Mouse (Mus musculus) forebrain, embryonic 12.5 days (tissue): ENCODE data around the gene Dcp1b. TPM values are rescaled to one million over a fixed set of nuclear protein-coding genes. Genes with fewer than 3 reads are reported as not detected.

Experiments used
- ATAC-seq: fragments of 200-750 bp; cut with Nextera tagmentation; 2 replicates; pipeline ENCODE4 v1.8.0; 2017; ENCODE audit warnings: moderate TSS enrichment; ENCODE audit not compliant: low FRiP score
- H3K27ac ChIP-seq: fragments of 300-500 bp; sonication (generic); 2 replicates; pipeline ENCODE4 v1.5.1; 2016; ENCODE audit warnings: mild to moderate bottlenecking
- H3K27me3 ChIP-seq: fragments of 300-500 bp; sonication (generic); 2 replicates; pipeline ENCODE4 v1.6.1; 2016; ENCODE audit warnings: mild to moderate bottlenecking
- H3K36me3 ChIP-seq: fragments of 300-500 bp; sonication (generic); replicated peaks from 2 replicates; pipeline ENCODE4 v1.6.1; 2016; ENCODE audit warnings: mild to moderate bottlenecking
- H3K4me1 ChIP-seq: fragments of 300-500 bp; sonication (generic); 2 replicates; pipeline ENCODE4 v1.6.1; 2016
- H3K4me2 ChIP-seq: fragments of 300-500 bp; sonication (generic); 2 replicates; pipeline ENCODE4 v1.6.1; 2016; ENCODE audit warnings: mild to moderate bottlenecking, moderate library complexity
- H3K4me3 ChIP-seq: fragments of 300-500 bp; sonication (generic); replicated peaks from 2 replicates; pipeline ENCODE4 v1.5.1; 2016; ENCODE audit warnings: mild to moderate bottlenecking
- H3K9ac ChIP-seq: fragments of 300-500 bp; sonication (generic); 2 replicates; pipeline ENCODE4 v1.6.1; 2016; ENCODE audit warnings: mild to moderate bottlenecking
- H3K9me3 ChIP-seq: fragments of 300-500 bp; sonication (generic); 2 replicates; pipeline ENCODE4 v1.6.1; 2016
- WGBS: fragments of 180-500 bp; shearing (Covaris S2); methylation state at CpG from one replicate; pipeline ENCODE4 v1.1.7; 2016; 5-methylcytosine and 5-hydroxymethylcytosine counted together
- polyA plus RNA-seq: library from polyadenylated mRNA; unstranded; fragments of >200 nt; fragmentation: Nextera tagmentation; extraction: Ambion mirVana; gene quantifications from 2 replicates; pipeline ENCODE4 v1.2.1, GENCODE M21; 2016

Dcp1b gene
- polyA plus RNA-seq, 1 experiment from 2014 or later, result 13.6 TPM

DNA sequence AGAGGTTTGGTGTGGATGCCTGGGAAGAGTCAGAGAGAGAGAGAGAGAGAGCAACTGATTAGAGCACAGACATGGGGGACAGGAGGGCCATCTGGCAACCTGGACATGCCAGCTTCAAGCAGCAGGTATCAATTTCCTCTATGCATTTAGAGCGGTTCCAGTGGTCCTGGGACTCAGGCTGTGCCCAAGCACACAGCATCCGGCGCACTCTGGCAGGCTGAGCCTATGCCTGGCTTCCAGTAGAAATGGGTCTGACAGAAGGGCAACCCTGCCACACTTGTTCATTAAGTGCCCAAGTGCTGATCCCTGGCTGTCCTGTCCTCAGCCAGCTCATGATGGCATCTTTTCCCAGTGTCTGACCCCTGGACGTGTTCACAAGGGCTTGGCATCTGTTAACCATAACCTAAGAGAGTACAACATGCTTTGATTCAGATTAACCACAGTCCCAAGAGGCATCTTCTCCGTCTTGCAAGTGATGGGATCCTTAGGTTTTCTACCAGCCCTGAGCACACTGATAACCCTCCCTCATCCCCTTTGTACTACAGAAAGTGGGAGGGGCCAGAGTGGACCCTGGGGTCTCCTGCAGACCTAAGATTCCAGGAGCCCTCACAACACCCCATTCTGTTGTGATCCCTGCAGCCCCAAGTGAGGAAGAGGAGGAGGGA, 64.4 kb downstream of the Dcp1b start:
- no peaks in the 10 kb centered on the region for H3K36me3 ChIP-seq
- H3K4me1 ChIP-seq, result peaks cover 20% of the 10 kb centered on the region
- H3K9me3 ChIP-seq, result no peaks in the 10 kb centered on the region
- no peak overlapping the region for H3K4me2 ChIP-seq
- no peak overlapping the region for H3K4me3 ChIP-seq
- H3K27me3 ChIP-seq, result no peaks in the 10 kb centered on the region
- H3K9ac ChIP-seq, result no peak overlapping the region
- WGBS, result 88% methylated on average over 5 of the region's 5 CpGs
- no peak overlapping the region for H3K27ac ChIP-seq
- no peak for ATAC-seq

DNA sequence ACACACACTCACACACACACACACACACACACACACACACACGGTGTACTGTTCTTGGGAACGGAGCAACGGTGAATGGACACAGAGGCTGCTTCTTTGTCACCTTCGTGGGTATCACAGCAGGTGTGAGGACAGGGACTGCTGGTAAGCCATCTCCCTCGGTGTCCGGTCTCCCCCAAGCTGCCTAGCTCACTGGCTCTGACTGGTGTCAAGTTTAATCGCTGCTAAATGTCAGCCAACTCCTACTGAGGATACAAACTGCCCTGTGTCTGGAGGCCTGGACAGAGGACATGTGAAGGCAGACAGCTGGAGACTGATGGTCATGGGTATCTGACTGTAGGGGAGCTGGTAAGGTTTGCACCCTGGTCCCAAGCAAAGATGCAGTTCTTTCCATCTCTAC, 65.2 kb downstream of the Dcp1b start:
- Histone ChIP-seq H3K36me3 (no peaks in the 10 kb centered on the region), H3K9me3 (no peaks in the 10 kb centered on the region), H3K4me1 (peaks cover 20% of the 10 kb centered on the region), H3K27me3 (no peaks in the 10 kb centered on the region), H3K27ac (no peak overlapping the region), H3K9ac (no peak overlapping the region), H3K4me3 (no peak overlapping the region), H3K4me2 (no peak overlapping the region)
- 80% methylated on average over 7 of the region's 7 CpGs for WGBS
- no peak for ATAC-seq

DNA sequence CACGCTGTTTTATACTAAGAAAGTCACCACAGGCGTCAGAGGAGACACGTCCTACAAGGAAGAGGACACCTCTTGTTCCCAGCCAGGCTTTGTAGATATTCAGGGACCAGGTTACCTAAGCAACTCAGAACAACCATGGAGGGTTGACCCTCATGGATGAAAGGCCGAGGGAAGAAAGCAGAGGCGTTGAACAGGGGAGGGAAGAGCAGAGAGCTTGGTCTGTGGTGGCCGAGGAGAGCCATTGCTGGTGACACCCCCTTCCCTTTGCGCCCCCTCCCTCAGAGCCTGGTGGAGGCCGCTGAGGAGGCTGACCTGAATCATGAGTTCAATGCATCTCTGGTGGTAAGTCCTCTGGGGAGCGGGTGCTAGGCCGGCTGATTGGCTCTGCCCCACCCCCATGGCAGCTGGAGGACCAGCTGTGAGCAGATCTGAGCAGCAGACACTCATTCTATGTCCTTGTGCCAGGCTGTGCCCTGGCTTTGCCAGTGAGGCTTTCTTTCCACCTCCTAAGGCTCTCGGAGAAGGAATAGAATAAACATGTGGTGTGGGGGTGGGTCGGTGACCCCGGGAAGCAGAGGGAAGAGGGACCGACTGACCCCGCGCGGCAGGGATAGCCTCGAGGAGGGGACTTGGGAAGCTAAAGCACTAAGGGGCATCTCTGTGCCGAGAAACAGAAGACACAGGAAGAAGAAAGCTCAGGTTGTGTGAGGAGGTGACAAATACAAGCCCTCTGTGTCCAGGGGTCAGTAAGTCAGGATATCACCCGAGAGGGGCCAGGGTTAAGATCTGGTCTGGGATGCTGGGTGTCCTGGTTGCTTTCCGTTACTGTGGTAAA, 66.0 kb downstream of the Dcp1b start:
- H3K27me3 ChIP-seq, result no peaks in the 10 kb centered on the region
- no peaks in the 10 kb centered on the region for H3K36me3 ChIP-seq
- no peak overlapping the region for H3K9ac ChIP-seq
- peaks cover 2% of the 10 kb centered on the region; the same call in 1 of the 2 replicates for H3K9me3 ChIP-seq
- WGBS, result 75% methylated on average over 21 of the region's 21 CpGs
- H3K27ac ChIP-seq, result no peak overlapping the region
- no peak overlapping the region for H3K4me3 ChIP-seq
- peaks cover 20% of the 10 kb centered on the region for H3K4me1 ChIP-seq
- no peak overlapping the region for H3K4me2 ChIP-seq
- ATAC-seq, result no peak

DNA sequence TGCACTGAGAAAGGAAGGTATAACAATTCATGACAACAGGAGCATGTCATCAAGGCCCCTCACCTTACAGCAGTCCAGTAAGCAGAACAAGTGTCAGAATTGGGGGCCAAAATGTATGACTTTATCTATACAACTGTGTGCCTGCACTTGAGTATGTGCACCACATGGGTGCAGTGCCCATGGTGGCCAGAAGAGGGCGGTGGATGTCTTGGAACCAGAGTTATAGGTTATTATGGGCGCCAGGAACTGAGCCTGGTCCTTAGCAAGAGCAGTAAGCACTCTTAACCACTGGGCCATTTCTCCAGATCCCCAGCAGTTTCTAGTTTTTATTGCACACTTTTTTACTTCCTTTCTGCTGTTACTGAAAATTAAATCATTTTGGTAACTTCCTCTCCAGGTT, 71.0 kb downstream of the Dcp1b start:
- Histone ChIP-seq H3K4me3 (no peak overlapping the region), H3K4me1 (peaks cover 2% of the 10 kb centered on the region; the same call in 1 of the 2 replicates), H3K27ac (no peak overlapping the region), H3K9ac (no peak overlapping the region), H3K27me3 (no peaks in the 10 kb centered on the region), H3K36me3 (no peaks in the 10 kb centered on the region), H3K9me3 (peaks cover 5% of the 10 kb centered on the region; the same call in 1 of the 2 replicates), H3K4me2 (no peak overlapping the region)
- 53% methylated on average over 2 of the region's 2 CpGs for WGBS
- no peak for ATAC-seq

DNA sequence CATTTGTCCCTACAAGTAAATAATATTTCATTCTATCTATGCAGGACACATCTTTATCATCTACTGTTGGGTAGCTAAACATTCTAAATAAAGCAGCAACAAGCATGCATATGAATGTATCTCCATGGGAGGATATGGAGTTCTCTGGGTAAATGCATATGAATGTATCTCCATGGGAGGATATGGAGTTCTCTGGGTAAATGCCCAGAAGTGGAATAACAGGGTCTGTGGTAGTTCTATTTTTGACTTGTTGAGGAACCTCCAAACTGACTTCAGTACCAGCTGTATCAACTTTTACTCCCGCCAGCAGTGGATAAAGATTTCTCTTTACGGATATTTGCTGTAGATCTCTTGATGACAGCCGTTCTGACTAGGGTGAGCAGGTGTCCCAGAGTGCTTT, 73.5 kb downstream of the Dcp1b start:
- no peak overlapping the region for H3K9ac ChIP-seq
- no peak for ATAC-seq
- H3K27ac ChIP-seq, result no peak overlapping the region
- 88% methylated on average over 3 of the region's 3 CpGs for WGBS
- no peaks in the 10 kb centered on the region for H3K27me3 ChIP-seq
- no peaks in the 10 kb centered on the region for H3K36me3 ChIP-seq
- H3K4me3 ChIP-seq, result no peak overlapping the region
- H3K4me1 ChIP-seq, result no peaks in the 10 kb centered on the region
- H3K9me3 ChIP-seq, result peaks cover 5% of the 10 kb centered on the region; the same call in 1 of the 2 replicates
- H3K4me2 ChIP-seq, result no peak overlapping the region

DNA sequence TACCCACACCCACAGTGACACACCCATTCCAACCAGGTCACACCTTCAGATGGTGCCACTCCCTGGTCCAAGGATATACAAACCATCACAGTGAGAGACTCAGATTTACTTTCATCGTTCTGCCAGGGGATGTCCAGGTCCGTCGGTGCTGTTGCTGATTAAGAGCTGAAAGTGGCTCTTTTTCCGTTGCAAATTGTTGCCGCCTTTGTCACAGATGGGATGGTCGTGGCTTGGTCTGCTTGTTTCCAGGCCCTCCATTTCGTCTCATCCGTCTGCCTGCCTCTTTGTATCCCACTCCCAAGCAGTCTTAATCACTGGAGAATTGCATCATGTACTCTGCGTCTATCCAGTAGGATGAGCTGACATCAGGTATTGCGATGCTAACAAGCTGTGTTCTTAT, 74.7 kb downstream of the Dcp1b start:
- Histone ChIP-seq H3K4me1 (no peaks in the 10 kb centered on the region), H3K36me3 (no peaks in the 10 kb centered on the region), H3K27ac (no peak overlapping the region), H3K9me3 (peaks cover 5% of the 10 kb centered on the region; the same call in 1 of the 2 replicates), H3K4me3 (no peak overlapping the region), H3K9ac (no peak overlapping the region), H3K27me3 (no peaks in the 10 kb centered on the region), H3K4me2 (no peak overlapping the region)
- ATAC-seq, result no peak
- WGBS, result 92% methylated on average over 10 of the region's 10 CpGs

DNA sequence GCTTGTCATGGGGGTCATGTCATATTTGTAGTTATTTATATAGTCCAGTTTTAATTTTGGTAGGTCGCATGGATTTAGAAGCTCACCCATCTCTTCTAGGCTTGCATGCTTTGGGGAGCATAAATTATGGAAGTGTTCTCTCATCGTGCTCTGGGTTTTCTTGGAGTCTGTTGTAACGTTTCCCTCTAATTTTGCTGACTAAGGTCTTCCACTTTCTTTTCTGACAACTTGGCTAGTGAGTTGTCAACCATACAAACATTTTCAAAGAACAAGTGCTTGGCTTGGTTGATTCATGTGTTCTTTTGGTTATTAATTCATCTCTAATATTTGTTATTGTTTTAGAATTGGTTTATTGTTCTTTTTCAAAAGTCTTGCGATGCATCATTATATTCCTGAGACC, 76.7 kb downstream of the Dcp1b start:
- no peaks in the 10 kb centered on the region for H3K27me3 ChIP-seq
- H3K27ac ChIP-seq, result no peak overlapping the region
- ATAC-seq, result no peak
- WGBS, result 87% methylated on average over 4 of the region's 4 CpGs
- H3K4me3 ChIP-seq, result no peak overlapping the region
- H3K4me2 ChIP-seq, result no peak overlapping the region
- no peaks in the 10 kb centered on the region for H3K4me1 ChIP-seq
- H3K9me3 ChIP-seq, result no peaks in the 10 kb centered on the region
- H3K9ac ChIP-seq, result no peak overlapping the region
- H3K36me3 ChIP-seq, result no peaks in the 10 kb centered on the region

Other genes starting within 250 kb of the Dcp1b start
- gene Cacna1c, start 21.2 kb downstream of the Dcp1b start, polyA plus RNA-seq, result 4.6 and 6.2 TPM in 2 replicates
- gene Cacna2d4, start 61.3 kb downstream of the Dcp1b start, polyA plus RNA-seq, result not detected in 2 replicates
- gene Lrtm2, start 155.5 kb downstream of the Dcp1b start, polyA plus RNA-seq, result 0.68 and 0.70 TPM in 2 replicates
- gene Adipor2, start 242.5 kb downstream of the Dcp1b start, polyA plus RNA-seq, result 31.5 and 35.1 TPM in 2 replicates